19 mouse cellular contexts compared by ENCODE assay signal in the genomic region with DNA sequence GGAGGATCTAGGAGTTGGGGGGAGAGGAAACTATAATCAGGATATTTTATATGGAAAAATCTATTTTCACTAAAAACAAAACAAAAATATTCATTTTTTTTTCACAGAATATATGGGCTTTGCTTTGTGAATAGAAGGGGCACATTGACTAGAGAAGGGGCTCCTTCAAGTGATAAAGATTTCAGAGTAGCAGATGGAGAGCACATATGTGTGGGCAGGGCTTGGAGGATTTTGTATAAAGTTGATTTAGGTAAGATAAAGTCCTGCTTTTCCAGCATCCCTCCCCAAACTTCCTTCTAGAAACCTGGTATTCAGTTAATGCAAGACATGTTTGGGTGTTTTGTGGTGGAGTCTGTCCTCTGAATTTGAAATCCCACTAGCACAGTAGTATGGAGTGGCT.
"Had no signal": no experiment of that assay in that cellular context is flagged by ENCODE, and none has a peak within 500 bp of the region (broad histone marks: within the 10 kb centered on the region; RNA-seq: fewer than 3 reads in every experiment).

No protein-coding gene starts in this region.

- H3K9ac ChIP-seq: lung, embryonic 14.5 days; midbrain, embryonic 12.5 days; neural tube, embryonic 13.5 days; neural tube, embryonic 15.5 days had no signal

- H3K36me3 ChIP-seq: midbrain, embryonic 10.5 days; midbrain, embryonic 12.5 days; neural tube, embryonic 13.5 days; neural tube, embryonic 15.5 days had no signal

- H3K27me3 ChIP-seq: midbrain, embryonic 12.5 days; neural tube, embryonic 13.5 days; neural tube, embryonic 15.5 days had no signal

- H3K4me2 ChIP-seq: lung, embryonic 14.5 days; midbrain, embryonic 12.5 days; neural tube, embryonic 13.5 days; neural tube, embryonic 15.5 days had no signal

- H3K4me3 ChIP-seq: midbrain, embryonic 10.5 days; midbrain, embryonic 12.5 days; myocyte; neural tube, embryonic 13.5 days; neural tube, embryonic 15.5 days had no signal

- H3K27ac ChIP-seq: midbrain, embryonic 10.5 days; midbrain, embryonic 12.5 days; neural tube, embryonic 13.5 days; neural tube, embryonic 15.5 days had no signal

- ATAC-seq: midbrain, embryonic 16.5 days had no signal

- DNase-seq: lung, adult 18-20 months; lung, embryonic 14.5 days; lung, postnatal 10 days; lung, postnatal 4 days; midbrain, embryonic 14.5 days; retina, postnatal 1 day; right cerebral cortex, adult 18-20 months; right cerebral cortex, postnatal 25 days; right cerebral cortex, postnatal 4 days; spleen, adult 18-20 months; thymus, adult 18-20 months; thymus, postnatal 14 days; thymus, postnatal 36 days had no signal

- H3K9me3 ChIP-seq: midbrain, embryonic 10.5 days; midbrain, embryonic 12.5 days; neural tube, embryonic 13.5 days; neural tube, embryonic 15.5 days had no signal
